Mouse (Mus musculus): ENCODE data around the gene Iqca. TPM values are rescaled to one million over a fixed set of nuclear protein-coding genes. Genes with fewer than 3 reads are reported as not detected.

Gene Iqca
- polyA plus RNA-seq, 1 experiment from 2014 or later: not detected

DNA sequence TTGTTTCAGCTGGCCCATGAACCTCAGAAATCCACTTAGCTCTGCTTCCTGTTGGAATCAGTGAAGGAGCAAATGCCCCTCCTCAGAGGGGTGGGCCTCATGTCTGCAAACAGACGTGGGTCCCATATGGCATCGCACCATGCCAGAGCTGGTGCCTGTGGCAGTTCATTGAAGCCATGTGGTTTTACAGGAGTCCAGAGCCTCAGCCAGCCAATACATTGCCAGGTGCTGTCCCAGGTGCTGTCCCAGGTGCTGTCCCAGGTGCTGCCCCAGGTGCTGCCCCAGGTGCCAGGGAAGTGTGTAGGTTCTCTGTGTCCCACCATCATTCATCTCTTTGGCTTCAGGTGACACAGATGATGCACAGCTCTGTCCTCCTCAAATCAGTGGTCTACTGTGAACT, 124.9 kb downstream of the Iqca start:
- no peaks in the 10 kb centered on the region for H3K27me3 ChIP-seq
- no peak overlapping the region for H3K4me3 ChIP-seq
- ATAC-seq (ENCODE audit: low read depth): no peak
- no peak overlapping the region for H3K27ac ChIP-seq (replicated peaks)
- H3K9ac ChIP-seq: no peak overlapping the region
- no peak overlapping the region for H3K4me2 ChIP-seq
- no peaks in the 10 kb centered on the region for H3K4me1 ChIP-seq (replicated peaks)
- no peaks in the 10 kb centered on the region for H3K9me3 ChIP-seq
- no peaks in the 10 kb centered on the region for H3K36me3 ChIP-seq
- WGBS: 68% methylated on average over 2 of the region's 2 CpGs

- Histone ChIP-seq H3K4me2 (no peak overlapping the region), H3K27ac (replicated peaks) (no peak overlapping the region), H3K4me3 (no peak overlapping the region), H3K9me3 (no peaks in the 10 kb centered on the region), H3K36me3 (no peaks in the 10 kb centered on the region), H3K4me1 (replicated peaks) (no peaks in the 10 kb centered on the region), H3K27me3 (no peaks in the 10 kb centered on the region), H3K9ac (no peak overlapping the region)
- ATAC-seq (ENCODE audit: low read depth): no peak
- WGBS: 20% methylated on average over 3 of the region's 3 CpGs
Measured at GRCm38 (mm10) chr1:90026945-90027344, 126.3 kb downstream of the Iqca start.

GRCm38 (mm10) chr1:90020336-90020735, 132.9 kb downstream of the Iqca start:
- Histone ChIP-seq H3K4me2 (no peak overlapping the region), H3K9ac (no peak overlapping the region), H3K27ac (replicated peaks) (no peak overlapping the region), H3K36me3 (no peaks in the 10 kb centered on the region), H3K27me3 (no peaks in the 10 kb centered on the region), H3K9me3 (no peaks in the 10 kb centered on the region), H3K4me1 (replicated peaks) (no peaks in the 10 kb centered on the region), H3K4me3 (no peak overlapping the region)
- no peak for ATAC-seq (ENCODE audit: low read depth)
- WGBS: 84% methylated on average over 5 of the region's 5 CpGs

GRCm38 (mm10) chr1:90018071-90018470, 135.1 kb downstream of the Iqca start:
- Histone ChIP-seq H3K4me1 (replicated peaks) (no peaks in the 10 kb centered on the region), H3K27me3 (no peaks in the 10 kb centered on the region), H3K9me3 (no peaks in the 10 kb centered on the region), H3K36me3 (no peaks in the 10 kb centered on the region), H3K9ac (no peak overlapping the region), H3K27ac (replicated peaks) (no peak overlapping the region), H3K4me3 (no peak overlapping the region), H3K4me2 (no peak overlapping the region)
- no peak for ATAC-seq (ENCODE audit: low read depth)
- WGBS: 88% methylated on average over 6 of the region's 6 CpGs

GRCm38 (mm10) chr1:90014446-90014845, 138.8 kb downstream of the Iqca start, which contains the start of gene Asb18:
TSS of gene Asb18 (minus strand) at chr1:90014666.
- Histone ChIP-seq H3K9me3 (no peaks in the 10 kb centered on the region), H3K4me2 (no peak within 1 kb of the TSS), H3K9ac (no peak within 1 kb of the TSS), H3K36me3 (no peaks in the 10 kb centered on the region), H3K27ac (replicated peaks) (no peak within 1 kb of the TSS), H3K4me1 (replicated peaks) (no peaks in the 10 kb centered on the region), H3K4me3 (no peak within 1 kb of the TSS), H3K27me3 (no peaks in the 10 kb centered on the region)
- no peak for ATAC-seq (ENCODE audit: low read depth)
- WGBS: 80% methylated on average over 5 of the region's 5 CpGs

GRCm38 (mm10) chr1:90013273-90013672, 139.9 kb downstream of the Iqca start:
- H3K4me2 ChIP-seq: no peak overlapping the region
- ATAC-seq (ENCODE audit: low read depth): no peak
- H3K4me1 ChIP-seq (replicated peaks): no peaks in the 10 kb centered on the region
- no peaks in the 10 kb centered on the region for H3K36me3 ChIP-seq
- 84% methylated on average over 5 of the region's 5 CpGs for WGBS
- H3K9me3 ChIP-seq: no peaks in the 10 kb centered on the region
- no peaks in the 10 kb centered on the region for H3K27me3 ChIP-seq
- no peak overlapping the region for H3K9ac ChIP-seq
- no peak overlapping the region for H3K27ac ChIP-seq (replicated peaks)
- H3K4me3 ChIP-seq: no peak overlapping the region

- Histone ChIP-seq H3K4me1 (replicated peaks) (no peaks in the 10 kb centered on the region), H3K27ac (replicated peaks) (no peak overlapping the region), H3K36me3 (no peaks in the 10 kb centered on the region), H3K4me3 (no peak overlapping the region), H3K4me2 (no peak overlapping the region), H3K9ac (no peak overlapping the region), H3K9me3 (no peaks in the 10 kb centered on the region), H3K27me3 (no peaks in the 10 kb centered on the region)
- ATAC-seq (ENCODE audit: low read depth): no peak
- 70% methylated on average over 7 of the region's 7 CpGs for WGBS
Measured at GRCm38 (mm10) chr1:90012850-90013249, 140.4 kb downstream of the Iqca start.

GRCm38 (mm10) chr1:90012168-90012567, 141.0 kb downstream of the Iqca start:
- peaks cover 7% of the 10 kb centered on the region for H3K4me1 ChIP-seq (replicated peaks)
- no peak overlapping the region for H3K4me3 ChIP-seq
- H3K36me3 ChIP-seq: no peaks in the 10 kb centered on the region
- WGBS: 76% methylated on average over 3 of the region's 3 CpGs
- H3K4me2 ChIP-seq: no peak overlapping the region
- no peaks in the 10 kb centered on the region for H3K27me3 ChIP-seq
- no peaks in the 10 kb centered on the region for H3K9me3 ChIP-seq
- H3K9ac ChIP-seq: no peak overlapping the region
- no peak for ATAC-seq (ENCODE audit: low read depth)
- H3K27ac ChIP-seq (replicated peaks): no peak overlapping the region

DNA sequence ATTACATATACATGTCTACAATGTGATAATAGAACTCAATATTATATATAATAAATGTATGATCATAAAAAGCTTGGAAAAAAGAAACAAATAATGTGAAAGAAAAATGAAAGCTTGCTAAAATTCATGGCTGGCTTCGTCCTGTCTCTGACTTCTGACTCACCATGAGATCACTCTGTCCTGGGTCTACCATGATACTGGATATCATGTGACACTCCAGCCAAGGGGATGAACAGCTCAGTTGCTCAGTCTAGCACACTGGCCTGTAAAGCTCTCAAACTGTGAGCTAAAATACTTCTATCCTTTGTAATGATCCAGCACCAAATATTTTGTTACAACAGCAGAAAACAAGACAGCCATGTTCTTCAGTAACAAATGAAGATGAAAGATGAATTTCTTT, 143.1 kb downstream of the Iqca start:
- WGBS: 83% methylated on average over 1 of the region's 1 CpGs
- Histone ChIP-seq H3K27me3 (no peaks in the 10 kb centered on the region), H3K9ac (no peak overlapping the region)

GRCm38 (mm10) chr1:90009188-90009587, 144.0 kb downstream of the Iqca start:
- no peaks in the 10 kb centered on the region for H3K9me3 ChIP-seq
- no peak overlapping the region for H3K9ac ChIP-seq
- no peak overlapping the region for H3K27ac ChIP-seq (replicated peaks)
- no peak overlapping the region for H3K4me3 ChIP-seq
- no peaks in the 10 kb centered on the region for H3K36me3 ChIP-seq
- 80% methylated on average over 3 of the region's 3 CpGs for WGBS
- H3K4me1 ChIP-seq (replicated peaks): peaks cover 13% of the 10 kb centered on the region
- no peaks in the 10 kb centered on the region for H3K27me3 ChIP-seq
- no peak overlapping the region for H3K4me2 ChIP-seq
- no peak for ATAC-seq (ENCODE audit: low read depth)

More for the DNA sequence above, 143.1 kb downstream of the Iqca start:
- Histone ChIP-seq H3K36me3 (no peaks in the 10 kb centered on the region), H3K9me3 (no peaks in the 10 kb centered on the region), H3K4me3 (no peak overlapping the region), H3K27ac (replicated peaks) (no peak overlapping the region), H3K4me2 (no peak overlapping the region), H3K4me1 (replicated peaks) (peaks cover 13% of the 10 kb centered on the region)
- ATAC-seq (ENCODE audit: low read depth): no peak

DNA sequence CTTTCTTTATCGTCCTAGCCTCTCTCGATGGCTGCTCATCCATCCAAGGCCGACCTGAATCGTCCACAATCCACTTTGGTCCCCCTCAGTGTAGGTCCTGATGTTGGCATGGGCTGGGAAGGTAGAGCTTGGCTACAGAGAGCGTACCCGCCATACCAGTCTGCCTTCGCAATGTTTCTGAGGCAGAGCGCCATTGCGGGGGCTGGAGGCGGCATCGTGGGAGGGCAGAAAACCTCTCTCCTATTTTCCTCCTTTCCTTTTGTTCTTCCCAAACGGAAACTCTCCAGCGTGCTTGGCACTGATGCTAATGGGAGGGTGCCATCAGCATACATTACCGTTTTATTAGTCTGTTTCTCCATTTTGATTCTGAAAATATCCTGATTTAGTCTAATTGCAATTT, 146.5 kb downstream of the Iqca start:
- no peak overlapping the region for H3K4me3 ChIP-seq
- H3K9me3 ChIP-seq: no peaks in the 10 kb centered on the region
- no peak overlapping the region for H3K4me2 ChIP-seq
- H3K9ac ChIP-seq: no peak overlapping the region
- ATAC-seq (ENCODE audit: low read depth): no peak; the same call in 1 of the 2 replicates
- H3K27ac ChIP-seq (replicated peaks): peak overlapping the region; percentile 71
- H3K36me3 ChIP-seq: no peaks in the 10 kb centered on the region
- peaks cover 13% of the 10 kb centered on the region for H3K4me1 ChIP-seq (replicated peaks)
- 67% methylated on average over 14 of the region's 14 CpGs for WGBS
- no peaks in the 10 kb centered on the region for H3K27me3 ChIP-seq

DNA sequence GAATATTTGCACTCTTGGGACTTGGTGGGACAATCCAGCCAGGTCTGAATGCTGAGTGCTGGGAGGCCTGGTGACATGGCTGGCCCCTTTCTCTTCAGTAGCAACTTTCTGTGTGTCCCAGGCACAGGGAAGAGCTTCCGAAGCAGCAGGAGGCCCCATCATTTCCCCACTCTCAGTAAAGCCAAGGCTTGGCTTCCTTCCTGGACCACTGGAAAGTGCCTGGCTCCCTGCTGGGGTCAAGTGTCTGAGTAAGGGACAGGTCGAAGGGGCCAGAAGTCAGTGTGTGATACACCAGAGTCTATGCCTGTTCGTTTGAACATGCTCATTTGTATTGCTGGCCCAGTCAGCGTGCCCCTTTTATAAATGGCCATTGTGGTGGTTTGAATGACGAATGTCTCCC, 152.2 kb downstream of the Iqca start:
- Histone ChIP-seq H3K36me3 (no peaks in the 10 kb centered on the region), H3K27ac (replicated peaks) (no peak overlapping the region), H3K27me3 (0 out of 2 replicates have a peak, but pooled peaks cover 2% of the 10 kb centered on the region), H3K4me1 (replicated peaks) (no peaks in the 10 kb centered on the region), H3K9me3 (no peaks in the 10 kb centered on the region), H3K4me2 (no peak overlapping the region), H3K4me3 (no peak overlapping the region), H3K9ac (no peak overlapping the region)
- 25% methylated on average over 5 of the region's 5 CpGs for WGBS
- no peak for ATAC-seq (ENCODE audit: low read depth)

DNA sequence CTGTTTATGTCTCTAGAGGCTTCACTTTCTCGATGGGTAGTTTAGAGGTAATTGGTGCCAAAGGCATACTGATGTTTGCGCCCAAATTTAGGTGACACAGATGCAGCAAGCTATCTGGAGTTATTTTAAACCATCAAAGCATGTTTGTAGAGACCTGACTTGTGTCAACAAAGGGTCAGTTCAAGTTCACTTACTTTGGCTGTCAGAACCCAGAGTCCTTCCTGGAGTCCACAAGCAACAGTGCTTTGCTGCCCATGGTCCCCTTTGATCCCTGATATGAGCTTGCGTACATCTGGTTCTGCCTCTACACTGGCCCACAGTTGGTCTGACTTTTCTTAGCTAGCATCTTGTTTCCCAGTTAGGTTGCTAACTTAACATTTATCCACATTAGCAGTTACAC, 153.3 kb downstream of the Iqca start:
- Histone ChIP-seq H3K4me1 (replicated peaks) (no peaks in the 10 kb centered on the region), H3K27ac (replicated peaks) (no peak overlapping the region), H3K4me3 (no peak overlapping the region), H3K9me3 (no peaks in the 10 kb centered on the region), H3K4me2 (no peak overlapping the region), H3K36me3 (no peaks in the 10 kb centered on the region), H3K27me3 (peaks cover 12% of the 10 kb centered on the region), H3K9ac (no peak overlapping the region)
- ATAC-seq (ENCODE audit: low read depth): no peak
- 85% methylated on average over 3 of the region's 3 CpGs for WGBS

Measured in neural tube, embryonic 13.5 days (tissue).